Mouse (Mus musculus) neural tube, embryonic 15.5 days (tissue): ENCODE results near the gene Poldip3. TPM values are rescaled to one million over a fixed set of nuclear protein-coding genes. Genes with fewer than 3 reads are reported as not detected.
A peak's percentile ranks its signal among the peaks of the same experiment; 100 is the strongest.

ENCODE experiments used
- ATAC-seq: fragments of 200-750 bp; cut with Nextera tagmentation; 2 replicates; pipeline ENCODE4 v1.8.0; 2017; ENCODE audit warnings: mild to moderate bottlenecking, moderate TSS enrichment, moderate library complexity; ENCODE audit not compliant: low FRiP score
- H3K27ac ChIP-seq: fragments of 300-500 bp; sonication (generic); replicated peaks from 2 replicates; pipeline ENCODE4 v1.5.1; 2015; ENCODE audit warnings: mild to moderate bottlenecking, inconsistent platforms
- H3K27me3 ChIP-seq: fragments of 300-500 bp; sonication (generic); replicated peaks from 2 replicates; pipeline ENCODE4 v1.6.1; 2015; ENCODE audit warnings: inconsistent platforms
- H3K36me3 ChIP-seq: fragments of 300-500 bp; sonication (generic); 2 replicates; pipeline ENCODE4 v1.6.1; 2015; ENCODE audit warnings: inconsistent platforms
- H3K4me1 ChIP-seq: fragments of 300-500 bp; sonication (generic); 2 replicates; pipeline ENCODE4 v1.6.1; 2015; ENCODE audit warnings: inconsistent platforms
- H3K4me2 ChIP-seq: fragments of 300-500 bp; sonication (generic); 2 replicates; pipeline ENCODE4 v1.6.1; 2015; ENCODE audit warnings: inconsistent platforms, mild to moderate bottlenecking, moderate library complexity
- H3K4me3 ChIP-seq: fragments of 300-500 bp; sonication (generic); replicated peaks from 2 replicates; pipeline ENCODE4 v1.5.1; 2015; ENCODE audit warnings: mild to moderate bottlenecking, inconsistent platforms
- H3K9ac ChIP-seq: fragments of 300-500 bp; sonication (generic); replicated peaks from 2 replicates; pipeline ENCODE4 v1.6.1; 2015; ENCODE audit warnings: mild to moderate bottlenecking, inconsistent platforms
- H3K9me3 ChIP-seq: fragments of 300-500 bp; sonication (generic); replicated peaks from 2 replicates; pipeline ENCODE4 v1.6.1; 2016; ENCODE audit warnings: inconsistent platforms
- WGBS: fragments of 180-500 bp; shearing (Covaris S2); methylation state at CpG from one replicate; pipeline ENCODE4 v1.1.7; 2015; ENCODE audit warnings: mixed read lengths; 5-methylcytosine and 5-hydroxymethylcytosine counted together
- polyA plus RNA-seq: library from polyadenylated mRNA; unstranded; fragments of >200 nt; fragmentation: Nextera tagmentation; extraction: Ambion mirVana; gene quantifications from 2 replicates; pipeline ENCODE4 v1.2.1, GENCODE M21; 2015

Poldip3 gene
- polyA plus RNA-seq, 1 experiment from 2014 or later, result 127 TPM

- WGBS, result 56% methylated on average over 7 of the region's 7 CpGs
Observed at GRCm38 (mm10) chr15:83118360-83118759, 30.8 kb downstream of the Poldip3 start.

GRCm38 (mm10) chr15:83115071-83115470 is 34.1 kb downstream of the Poldip3 start:
- no peaks in the 10 kb centered on the region for H3K27me3 ChIP-seq
- no peaks in the 10 kb centered on the region for H3K9me3 ChIP-seq
- peaks cover 41% of the 10 kb centered on the region for H3K36me3 ChIP-seq
- no peak overlapping the region for H3K9ac ChIP-seq
- ATAC-seq, result no peak
- H3K4me1 ChIP-seq, result peaks cover 33% of the 10 kb centered on the region
- H3K4me2 ChIP-seq, result no peak overlapping the region
- no peak overlapping the region for H3K27ac ChIP-seq
- H3K4me3 ChIP-seq, result no peak overlapping the region
- 56% methylated on average over 6 of the region's 6 CpGs for WGBS

More at GRCm38 (mm10) chr15:83118360-83118759, 30.8 kb downstream of the Poldip3 start:
- H3K4me2 ChIP-seq, result no peak overlapping the region
- H3K36me3 ChIP-seq, result peaks cover 42% of the 10 kb centered on the region
- H3K27ac ChIP-seq, result no peak overlapping the region
- no peaks in the 10 kb centered on the region for H3K9me3 ChIP-seq
- ATAC-seq, result no peak
- no peak overlapping the region for H3K4me3 ChIP-seq
- no peak overlapping the region for H3K9ac ChIP-seq
- H3K27me3 ChIP-seq, result no peaks in the 10 kb centered on the region
- peaks cover 37% of the 10 kb centered on the region for H3K4me1 ChIP-seq

GRCm38 (mm10) chr15:83114106-83114505 is 35.1 kb downstream of the Poldip3 start:
- WGBS, result 71% methylated on average over 9 of the region's 9 CpGs
- H3K4me2 ChIP-seq, result no peak overlapping the region
- ATAC-seq, result no peak
- peaks cover 32% of the 10 kb centered on the region for H3K36me3 ChIP-seq
- no peaks in the 10 kb centered on the region for H3K27me3 ChIP-seq
- 0 out of 2 replicates have a peak overlapping the region, but pooled peaks have one; percentile 33 for H3K27ac ChIP-seq
- no peak overlapping the region for H3K4me3 ChIP-seq
- H3K4me1 ChIP-seq, result peaks cover 31% of the 10 kb centered on the region
- H3K9ac ChIP-seq, result no peak overlapping the region
- H3K9me3 ChIP-seq, result no peaks in the 10 kb centered on the region

- Histone ChIP-seq H3K4me1 (peaks cover 23% of the 10 kb centered on the region), H3K9me3 (no peaks in the 10 kb centered on the region), H3K4me3 (no peak overlapping the region), H3K9ac (no peak overlapping the region), H3K27me3 (no peaks in the 10 kb centered on the region), H3K27ac (0 out of 2 replicates have a peak overlapping the region, but pooled peaks have one; percentile 34), H3K36me3 (peaks cover 22% of the 10 kb centered on the region), H3K4me2 (peak overlapping the region; percentile 15; the same call in 1 of the 2 replicates)
- WGBS, result 8% methylated on average over 11 of the region's 11 CpGs
- peak; percentile 70 for ATAC-seq
Observed at GRCm38 (mm10) chr15:83112898-83113297, 36.3 kb downstream of the Poldip3 start.

- no peak for ATAC-seq
- Histone ChIP-seq H3K9me3 (no peaks in the 10 kb centered on the region), H3K27ac (no peak overlapping the region), H3K4me2 (no peak overlapping the region), H3K27me3 (0 out of 2 replicates have a peak, but pooled peaks cover 4% of the 10 kb centered on the region), H3K36me3 (peaks cover 12% of the 10 kb centered on the region), H3K4me1 (peaks cover 28% of the 10 kb centered on the region), H3K9ac (no peak overlapping the region), H3K4me3 (no peak overlapping the region)
- 83% methylated on average over 7 of the region's 7 CpGs for WGBS
Observed at GRCm38 (mm10) chr15:83111874-83112273, 37.3 kb downstream of the Poldip3 start.

GRCm38 (mm10) chr15:83111290-83111689 is 37.9 kb downstream of the Poldip3 start:
- Histone ChIP-seq H3K27me3 (0 out of 2 replicates have a peak, but pooled peaks cover 4% of the 10 kb centered on the region), H3K9me3 (no peaks in the 10 kb centered on the region), H3K4me1 (peaks cover 28% of the 10 kb centered on the region), H3K4me3 (no peak overlapping the region), H3K4me2 (no peak overlapping the region), H3K9ac (no peak overlapping the region), H3K27ac (no peak overlapping the region), H3K36me3 (peaks cover 7% of the 10 kb centered on the region; the same call in 1 of the 2 replicates)
- WGBS, result 68% methylated on average over 6 of the region's 6 CpGs
- no peak for ATAC-seq

GRCm38 (mm10) chr15:83107814-83108213 is 41.4 kb downstream of the Poldip3 start:
- peaks cover 10% of the 10 kb centered on the region for H3K4me1 ChIP-seq
- H3K9ac ChIP-seq, result no peak overlapping the region
- no peaks in the 10 kb centered on the region for H3K9me3 ChIP-seq
- H3K27ac ChIP-seq, result no peak overlapping the region
- ATAC-seq, result no peak
- WGBS, result 26% methylated on average over 6 of the region's 6 CpGs
- no peak overlapping the region for H3K4me3 ChIP-seq
- 0 out of 2 replicates have a peak, but pooled peaks cover 4% of the 10 kb centered on the region for H3K27me3 ChIP-seq
- H3K36me3 ChIP-seq, result no peaks in the 10 kb centered on the region
- no peak overlapping the region for H3K4me2 ChIP-seq

- H3K27me3 ChIP-seq, result peaks cover 6% of the 10 kb centered on the region; the same call in 1 of the 2 replicates
- peaks cover 5% of the 10 kb centered on the region; the same call in 1 of the 2 replicates for H3K4me1 ChIP-seq
- no peak for ATAC-seq
- no peak overlapping the region for H3K4me2 ChIP-seq
- no peak overlapping the region for H3K9ac ChIP-seq
- WGBS, result 69% methylated on average over 6 of the region's 6 CpGs
- no peak overlapping the region for H3K27ac ChIP-seq
- H3K36me3 ChIP-seq, result no peaks in the 10 kb centered on the region
- H3K4me3 ChIP-seq, result no peak overlapping the region
- H3K9me3 ChIP-seq, result no peaks in the 10 kb centered on the region
Observed at GRCm38 (mm10) chr15:83106426-83106825, 42.8 kb downstream of the Poldip3 start.

- Histone ChIP-seq H3K27ac (no peak overlapping the region), H3K4me3 (no peak overlapping the region), H3K27me3 (peaks cover 15% of the 10 kb centered on the region; the same call in 1 of the 2 replicates), H3K4me2 (no peak overlapping the region), H3K4me1 (peaks cover 21% of the 10 kb centered on the region), H3K9ac (no peak overlapping the region), H3K9me3 (no peaks in the 10 kb centered on the region), H3K36me3 (no peaks in the 10 kb centered on the region)
- 50% methylated on average over 1 of the region's 1 CpGs for WGBS
- ATAC-seq, result no peak
Observed at GRCm38 (mm10) chr15:83103111-83103510, 46.1 kb downstream of the Poldip3 start.

- Histone ChIP-seq H3K4me3 (peak overlapping the region; percentile 35), H3K9ac (peak overlapping the region; percentile 41; the same call in 1 of the 2 replicates), H3K9me3 (no peaks in the 10 kb centered on the region), H3K4me2 (peak overlapping the region; percentile 64), H3K27me3 (peaks cover 11% of the 10 kb centered on the region; the same call in 1 of the 2 replicates), H3K36me3 (no peaks in the 10 kb centered on the region), H3K27ac (no peak overlapping the region), H3K4me1 (peaks cover 19% of the 10 kb centered on the region)
- 2% methylated on average over 7 of the region's 8 CpGs for WGBS
- peak; percentile 31; the same call in 1 of the 2 replicates for ATAC-seq
Observed at GRCm38 (mm10) chr15:83100332-83100662, 48.9 kb downstream of the Poldip3 start.

GRCm38 (mm10) chr15:83099533-83100331 is 49.5 kb downstream of the Poldip3 start:
- Histone ChIP-seq H3K9ac (peak overlapping the region; percentile 41; the same call in 1 of the 2 replicates), H3K36me3 (no peaks in the 10 kb centered on the region), H3K4me2 (peak overlapping the region; percentile 64), H3K27me3 (peaks cover 11% of the 10 kb centered on the region; the same call in 1 of the 2 replicates), H3K27ac (0 out of 2 replicates have a peak overlapping the region, but pooled peaks have one; percentile 18), H3K4me1 (peaks cover 19% of the 10 kb centered on the region), H3K9me3 (no peaks in the 10 kb centered on the region), H3K4me3 (peak overlapping the region; percentile 35)
- 1% methylated on average over 29 of the region's 31 CpGs for WGBS
- peak; percentile 74 for ATAC-seq

GRCm38 (mm10) chr15:83095950-83096349 is 53.2 kb downstream of the Poldip3 start:
- H3K4me1 ChIP-seq, result peaks cover 19% of the 10 kb centered on the region
- no peak overlapping the region for H3K4me3 ChIP-seq
- H3K4me2 ChIP-seq, result no peak overlapping the region
- peaks cover 7% of the 10 kb centered on the region; the same call in 1 of the 2 replicates for H3K27me3 ChIP-seq
- no peaks in the 10 kb centered on the region for H3K36me3 ChIP-seq
- no peaks in the 10 kb centered on the region for H3K9me3 ChIP-seq
- ATAC-seq, result no peak
- WGBS, result 58% methylated on average over 2 of the region's 2 CpGs
- H3K27ac ChIP-seq, result no peak overlapping the region
- no peak overlapping the region for H3K9ac ChIP-seq
